ENCODE assay signal across 23 mouse cellular contexts in the genomic region with DNA sequence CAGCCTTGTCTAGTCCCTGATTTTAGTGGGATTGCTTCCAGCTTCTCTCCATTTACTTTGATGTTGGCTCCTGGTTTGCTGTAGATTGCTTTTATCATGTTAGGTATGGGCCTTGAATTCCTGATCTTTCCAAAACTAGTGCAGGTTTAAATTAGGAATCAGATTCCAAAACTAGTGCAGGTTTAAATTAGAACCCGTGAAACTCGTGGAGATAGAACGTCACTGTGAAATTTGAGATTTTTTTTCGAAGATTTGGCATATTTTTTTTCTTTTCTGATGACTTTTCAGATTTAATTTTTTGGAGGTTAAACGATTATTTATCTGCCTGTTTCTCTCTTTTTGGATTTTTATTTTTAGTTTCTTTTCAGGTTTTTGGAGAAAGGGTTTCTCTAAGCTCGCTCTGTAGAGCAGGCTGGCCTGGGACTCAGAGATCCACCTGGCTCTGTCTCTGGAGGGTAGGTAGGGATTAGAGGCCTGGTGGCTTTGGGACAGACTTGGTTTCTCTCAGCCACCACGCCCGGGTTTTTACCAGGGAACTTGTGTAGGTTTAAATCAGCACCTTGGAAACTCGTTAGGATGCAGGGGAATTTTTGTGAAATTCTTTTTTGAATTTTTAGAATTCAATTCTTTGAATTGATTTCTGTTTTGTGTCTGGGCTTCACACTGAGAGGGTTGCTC. TPM values are rescaled to one million over a fixed set of nuclear protein-coding genes. Genes with fewer than 3 reads are reported as not detected.
DNase-seq lines count a peak whose midpoint lies in the region; TF ChIP-seq lines count a peak whose summit lies in the region.
"Not testable (repeated sequence)": the region's sequence is repeated elsewhere in the genome, so short reads cannot be mapped to it uniquely, and the experiment has no call there.
"Had no signal": no experiment of that assay in that cellular context is flagged by ENCODE, and none has a peak within 500 bp of the region (broad histone marks: within the 10 kb centered on the region; RNA-seq: fewer than 3 reads in every experiment).

No protein-coding gene starts in this region.

- not testable (repeated sequence) for TF ChIP-seq POLR2A in CH12.LX (IDR thresholded peaks at IDR 0.05; ENCODE audit: low read depth, low read length)

- not testable (repeated sequence) for H3K4me2 ChIP-seq in CH12.LX (ENCODE audit: insufficient read depth, low read depth, poor library complexity, severe bottlenecking)

- H3K4me3 ChIP-seq in CH12.LX (replicated peaks in 1 of 3; ENCODE audit: low read depth in 2 of 3, low read length in 2 of 3, poor library complexity in 1 of 3) = not testable (repeated sequence)

- H3K9ac ChIP-seq in CH12.LX (ENCODE audit: insufficient read depth, low read depth) = not testable (repeated sequence)

- not testable (repeated sequence) for TF ChIP-seq EP300 in CH12.LX (IDR thresholded peaks at IDR 0.05; ENCODE audit: low read length)

- H3K9me3 ChIP-seq in CH12.LX (replicated peaks; ENCODE audit: low read length) = peaks cover 22% of the 10 kb centered on the region

- DNase-seq in CH12.LX (ENCODE audit: extremely low read depth) = peak; percentile 49
- DNase-seq in adrenal gland, adult 2 months = peak; percentile 30
- peak; percentile 24 to 28 for DNase-seq in cerebellum, postnatal 36 days
- DNase-seq in heart, postnatal 4 days = peak; percentile 44
- peak; percentile 44 to 53 for DNase-seq in layer of hippocampus, adult 8-10 months (ENCODE audit: low spot score in 2 of 2)
- peak; percentile 5 for DNase-seq in ovary, postnatal 36 days (ENCODE audit: low spot score)
- DNase-seq in spleen, postnatal 14 days (ENCODE audit: low spot score in 2 of 2) = peak; percentile 11 to 33
- DNase-seq in urinary bladder, adult 2 months (ENCODE audit: low spot score) = peak; percentile 57

- in situ Hi-C loops in CH12.LX (cut with MboI; ENCODE audit: low pct_ligation_motif_present, low pct_unique_long_range_greater_than_20kb, low sequenced_read_pairs) = not testable (repeated sequence)

- H3K27me3 ChIP-seq in CH12.LX (replicated peaks) = not testable (repeated sequence)

- dilution Hi-C loops in CH12.LX (cut with MboI; ENCODE audit: extremely low pct_ligation_motif_present, extremely low pct_unique_long_range_greater_than_20kb, low sequenced_read_pairs) = not testable (repeated sequence)

- TF ChIP-seq RAD21 in CH12.LX (IDR thresholded peaks at IDR 0.05; ENCODE audit: low read depth, low read length) = not testable (repeated sequence)

- not testable (repeated sequence) for H3K27ac ChIP-seq in CH12.LX (ENCODE audit: insufficient read depth, low read depth)

- TF ChIP-seq CTCF in CH12.LX (conservative IDR thresholded peaks at IDR 0.05 in 1 of 2, IDR thresholded peaks at IDR 0.05 in 1 of 2; ENCODE audit: low read depth in 2 of 2, low read length in 2 of 2) = not testable (repeated sequence)

- not testable (repeated sequence) for H3K4me1 ChIP-seq in CH12.LX (ENCODE audit: control insufficient read depth in 1 of 2, insufficient read depth in 2 of 2)

- H3K79me2 ChIP-seq in CH12.LX (replicated peaks; ENCODE audit: control insufficient read depth, extremely low read depth, insufficient read depth, poor library complexity, severe bottlenecking) = not testable (repeated sequence)

- peaks cover 13 to 21% of the 10 kb centered on the region in 2 experiments for H3K36me3 ChIP-seq in CH12.LX (replicated peaks in 1 of 2; ENCODE audit: control insufficient read depth in 1 of 2, insufficient read depth in 1 of 2, low read length in 1 of 2)

RNA-seq across cellular contexts. Expression of gene Gm21860, which starts 20.8 kb away (rescaled TPM):
- not detected in 2 replicates for total RNA-seq in CH12.LX (2012; rRNA removed)
- total RNA-seq in CH12.LX (2014; rRNA removed) = not detected in 2 replicates
- polyA plus RNA-seq in CH12.LX (2012; ENCODE audit: insufficient read length, low read depth) = not detected in 2 replicates
- not detected for total RNA-seq in adrenal gland, adult 2 months (2021)
- not detected in 2 replicates for polyA plus RNA-seq in adrenal gland, adult 2 months (2012; rRNA removed)
- total RNA-seq in heart, postnatal 4 days (2021) = not detected
- total RNA-seq in layer of hippocampus, adult 8-10 months (2022) = not detected
- polyA plus RNA-seq in urinary bladder, adult 2 months (2012; rRNA removed) = not detected in 2 replicates
- total RNA-seq: adrenal gland, postnatal 36 days; gastrocnemius, postnatal 36 days; hematopoietic stem cell, adult 5-6 weeks; layer of hippocampus, postnatal 10 days; left cerebral cortex, postnatal 36 days; liver, adult 2 months had no signal
- polyA plus RNA-seq: cortical plate, adult 2 months; embryonic facial prominence, embryonic 14.5 days; forebrain, embryonic 10.5 days; frontal cortex, adult 2 months; heart, embryonic 13.5 days; kidney, postnatal 0 days; liver, adult 2 months; lung, embryonic 14.5 days; midbrain, embryonic 14.5 days; stomach, postnatal 0 days had no signal

RNA-seq across cellular contexts. Expression of gene Gm47283, which starts 50.7 kb away (rescaled TPM):
- not detected in 2 replicates for total RNA-seq in CH12.LX (2012; rRNA removed)
- not detected in 2 replicates for total RNA-seq in CH12.LX (2014; rRNA removed)
- polyA plus RNA-seq in CH12.LX (2012; ENCODE audit: insufficient read length, low read depth) = not detected in 2 replicates
- not detected for total RNA-seq in adrenal gland, adult 2 months (2021)
- polyA plus RNA-seq in adrenal gland, adult 2 months (2012; rRNA removed) = not detected in 2 replicates
- total RNA-seq in heart, postnatal 4 days (2021) = not detected
- not detected for total RNA-seq in layer of hippocampus, adult 8-10 months (2022)
- not detected in 2 replicates for polyA plus RNA-seq in urinary bladder, adult 2 months (2012; rRNA removed)
- total RNA-seq: adrenal gland, postnatal 36 days; gastrocnemius, postnatal 36 days; hematopoietic stem cell, adult 5-6 weeks; layer of hippocampus, postnatal 10 days; left cerebral cortex, postnatal 36 days; liver, adult 2 months had no signal
- polyA plus RNA-seq: cortical plate, adult 2 months; embryonic facial prominence, embryonic 14.5 days; forebrain, embryonic 10.5 days; frontal cortex, adult 2 months; heart, embryonic 13.5 days; kidney, postnatal 0 days; liver, adult 2 months; lung, embryonic 14.5 days; midbrain, embryonic 14.5 days; stomach, postnatal 0 days had no signal

Comparison
In these comparisons a context has a peak if more than half of its experiments do, and no peak if none do; other contexts are left out.
1. DNase-seq: peak in every context shown above with its lines; median percentile 57 in urinary bladder, adult 2 months; 49 in CH12.LX; 48 in layer of hippocampus, adult 8-10 months; 44 in heart, postnatal 4 days; 30 in adrenal gland, adult 2 months; 26 in cerebellum, postnatal 36 days; 22 in spleen, postnatal 14 days; 5 in ovary, postnatal 36 days.